Mouse (Mus musculus) spleen, postnatal 10 days (tissue): ENCODE results near the gene Igf2bp3.

Source experiments
- DNase-seq, 2 experiments: peaks; one replicate each; pipeline ENCODE4 v3.0.0; 2021 to 2022; ENCODE audit warnings: low spot score in 2 of 2

The Igf2bp3 gene

GRCm38 (mm10) chr6:49073304-49074116, 141.2 kb downstream of the Igf2bp3 start, which contains the start of gene Malsu1:
Malsu1 (plus strand) TSS chr6:49073795.
- DNase-seq, result peak; percentile 89 to 95

- no peak for DNase-seq
These were observed 146.4 kb downstream of the Igf2bp3 start for GRCm38 (mm10) chr6:49068361-49068760.

- peak; percentile 39 to 72 for DNase-seq
These were observed 157.4 kb downstream of the Igf2bp3 start for GRCm38 (mm10) chr6:49057053-49058021.

GRCm38 (mm10) chr6:49056009-49056408, 158.7 kb downstream of the Igf2bp3 start:
- DNase-seq, result no peak

GRCm38 (mm10) chr6:49055256-49055733, 159.5 kb downstream of the Igf2bp3 start:
- DNase-seq, result no peak

GRCm38 (mm10) chr6:49052191-49052590, 162.6 kb downstream of the Igf2bp3 start:
- no peak for DNase-seq

GRCm38 (mm10) chr6:49050677-49051410, 163.9 kb downstream of the Igf2bp3 start:
- no peak for DNase-seq

- no peak for DNase-seq
These were observed 166.4 kb downstream of the Igf2bp3 start for GRCm38 (mm10) chr6:49048395-49048794.

- DNase-seq, result no peak
These were observed 166.9 kb downstream of the Igf2bp3 start for GRCm38 (mm10) chr6:49047848-49048247.

GRCm38 (mm10) chr6:49046976-49047375, 167.8 kb downstream of the Igf2bp3 start:
- DNase-seq, result no peak

- no peak for DNase-seq
These were observed 168.3 kb downstream of the Igf2bp3 start for GRCm38 (mm10) chr6:49046502-49046901.

- peak; percentile 25 to 81 for DNase-seq
These were observed 175.1 kb downstream of the Igf2bp3 start for GRCm38 (mm10) chr6:49039470-49040180.

GRCm38 (mm10) chr6:49037268-49037662, 177.5 kb downstream of the Igf2bp3 start:
- no peak for DNase-seq

GRCm38 (mm10) chr6:49036275-49037267, 178.2 kb downstream of the Igf2bp3 start, which contains the start of gene Gpnmb:
Gpnmb (plus strand) TSS chr6:49036546.
- DNase-seq, result no peak
